Comparison of ENCODE assay signal across 8 mouse cellular contexts in genomic region chr11:103116008-103116818, GRCm38 (mm10). TPM values are rescaled to one million over a fixed set of nuclear protein-coding genes. Genes with fewer than 3 reads are reported as not detected.
DNase-seq lines count a peak whose midpoint lies in the region; ATAC-seq and TF ChIP-seq lines count a peak whose summit lies in the region.

Gene Hexim1, plus strand, starts transcription at chr11:103116231.

- ATAC-seq in forebrain, embryonic 12.5 days (ENCODE audit: low FRiP score) = peak; percentile 95
- ATAC-seq in heart, postnatal 0 days (ENCODE audit: insufficient read depth, low read depth) = peak; percentile 91
- peak; percentile 94 for ATAC-seq in liver, postnatal 0 days
- peak; percentile 96 for ATAC-seq in neural tube, embryonic 14.5 days (ENCODE audit: low read depth)

- no peaks in the 10 kb centered on the region for H3K27me3 ChIP-seq in E14TG2a.4 (ENCODE audit: insufficient read depth, low read length)
- peaks cover 29% of the 10 kb centered on the region for H3K27me3 ChIP-seq in forebrain, embryonic 12.5 days
- no peaks in the 10 kb centered on the region for H3K27me3 ChIP-seq in heart, postnatal 0 days (ENCODE audit: control insufficient read depth, insufficient read depth, low read length)
- H3K27me3 ChIP-seq in liver, postnatal 0 days (ENCODE audit: insufficient read depth, low read length) = no peaks in the 10 kb centered on the region
- H3K27me3 ChIP-seq in neural tube, embryonic 14.5 days (ENCODE audit: control insufficient read depth, insufficient read depth, low read length) = peaks cover 3% of the 10 kb centered on the region

- H3K27ac ChIP-seq in forebrain, embryonic 12.5 days = peak within 1 kb of the TSS; percentile 95
- peak within 1 kb of the TSS; percentile 86 for H3K27ac ChIP-seq in heart, postnatal 0 days (ENCODE audit: low read depth)
- peak within 1 kb of the TSS; percentile 87 for H3K27ac ChIP-seq in liver, postnatal 0 days (ENCODE audit: low read depth)
- peak within 1 kb of the TSS; percentile 90 for H3K27ac ChIP-seq in neural tube, embryonic 14.5 days (ENCODE audit: low read depth, low read length)

- no peaks in the 10 kb centered on the region for H3K9me3 ChIP-seq in E14TG2a.4 (ENCODE audit: low read length)
- H3K9me3 ChIP-seq in forebrain, embryonic 12.5 days = no peaks in the 10 kb centered on the region
- H3K9me3 ChIP-seq in heart, postnatal 0 days (replicated peaks; ENCODE audit: control insufficient read depth, low read length) = no peaks in the 10 kb centered on the region
- H3K9me3 ChIP-seq in liver, postnatal 0 days (ENCODE audit: low read length) = no peaks in the 10 kb centered on the region
- H3K9me3 ChIP-seq in neural tube, embryonic 14.5 days (ENCODE audit: control insufficient read depth, low read length) = no peaks in the 10 kb centered on the region

- peaks cover 50% of the 10 kb centered on the region for H3K4me1 ChIP-seq in E14TG2a.4 (replicated peaks; ENCODE audit: low read depth, low read length)
- H3K4me1 ChIP-seq in forebrain, embryonic 12.5 days = peaks cover 48% of the 10 kb centered on the region
- peaks cover 23% of the 10 kb centered on the region for H3K4me1 ChIP-seq in heart, postnatal 0 days (ENCODE audit: control insufficient read depth, insufficient read depth)
- peaks cover 38% of the 10 kb centered on the region for H3K4me1 ChIP-seq in liver, postnatal 0 days (ENCODE audit: insufficient read depth)
- peaks cover 12% of the 10 kb centered on the region for H3K4me1 ChIP-seq in neural tube, embryonic 14.5 days (ENCODE audit: control insufficient read depth, insufficient read depth, low read length)

- H3K9ac ChIP-seq in forebrain, embryonic 12.5 days = peak within 1 kb of the TSS; percentile 72
- peak within 1 kb of the TSS; percentile 80 for H3K9ac ChIP-seq in heart, postnatal 0 days (replicated peaks; ENCODE audit: low read depth, low read length)
- H3K9ac ChIP-seq in liver, postnatal 0 days (replicated peaks) = peak within 1 kb of the TSS; percentile 67
- peak within 1 kb of the TSS; percentile 74 for H3K9ac ChIP-seq in neural tube, embryonic 14.5 days (replicated peaks; ENCODE audit: low read depth, low read length)

- under 1% methylated on average over 53 of the region's 53 CpGs for WGBS in forebrain, embryonic 12.5 days
- under 1% methylated on average over 52 of the region's 53 CpGs for WGBS in heart, postnatal 0 days
- under 1% methylated on average over 53 of the region's 53 CpGs for WGBS in large intestine, adult 2 months
- under 1% methylated on average over 52 of the region's 53 CpGs for WGBS in liver, postnatal 0 days (ENCODE audit: insufficient replicate concordance)
- under 1% methylated on average over 53 of the region's 53 CpGs for WGBS in neural tube, embryonic 14.5 days

- H3K4me2 ChIP-seq in forebrain, embryonic 12.5 days = peak within 1 kb of the TSS; percentile 94
- peak within 1 kb of the TSS; percentile 98 for H3K4me2 ChIP-seq in heart, postnatal 0 days (ENCODE audit: low read depth, low read length)
- peak within 1 kb of the TSS; percentile 87 for H3K4me2 ChIP-seq in liver, postnatal 0 days (ENCODE audit: low read depth, low read length)
- H3K4me2 ChIP-seq in neural tube, embryonic 14.5 days (ENCODE audit: low read depth, low read length) = peak within 1 kb of the TSS; percentile 78

- H3K36me3 ChIP-seq in E14TG2a.4 (ENCODE audit: insufficient read depth, low read length) = peaks cover 36% of the 10 kb centered on the region
- H3K36me3 ChIP-seq in forebrain, embryonic 12.5 days (replicated peaks) = no peaks in the 10 kb centered on the region
- H3K36me3 ChIP-seq in heart, postnatal 0 days (replicated peaks; ENCODE audit: control insufficient read depth, insufficient read depth, low read length) = no peaks in the 10 kb centered on the region
- no peaks in the 10 kb centered on the region for H3K36me3 ChIP-seq in liver, postnatal 0 days (replicated peaks; ENCODE audit: insufficient read depth, low read length)
- no peaks in the 10 kb centered on the region for H3K36me3 ChIP-seq in neural tube, embryonic 14.5 days (ENCODE audit: control insufficient read depth, insufficient read depth, low read length)

- TF ChIP-seq EP300 in heart, postnatal 0 days (IDR thresholded peaks at IDR 0.05; ENCODE audit: low read depth) = no peak
- TF ChIP-seq EP300 in liver, postnatal 0 days (IDR thresholded peaks at IDR 0.05; ENCODE audit: low read depth) = no peak

- TF ChIP-seq CTCF in E14TG2a.4 (conservative IDR thresholded peaks at IDR 0.05; ENCODE audit: low read length) = no peak
- TF ChIP-seq CTCF in heart, postnatal 0 days (IDR thresholded peaks at IDR 0.05; ENCODE audit: low read depth) = no peak
- no peak for TF ChIP-seq CTCF in liver, postnatal 0 days (IDR thresholded peaks at IDR 0.05; ENCODE audit: low read depth)

- peak; percentile 100 for DNase-seq in c-Kit-positive CD71-positive TER-119-positive erythroid progenitor cells, embryonic 14.5 days (ENCODE audit: low spot score)
- DNase-seq in heart, postnatal 0 days (ENCODE audit: low spot score) = peak; percentile 100
- peak; percentile 97 for DNase-seq in large intestine, adult 2 months (ENCODE audit: low read depth, low spot score)
- DNase-seq in liver, postnatal 0 days = peak; percentile 100
- peak; percentile 99 for DNase-seq in testis, postnatal 10 days (ENCODE audit: low spot score)

- H3K4me3 ChIP-seq in E14TG2a.4 (replicated peaks; ENCODE audit: low read length) = peak within 1 kb of the TSS; percentile 89
- H3K4me3 ChIP-seq in forebrain, embryonic 12.5 days (replicated peaks) = peak within 1 kb of the TSS; percentile 61
- H3K4me3 ChIP-seq in heart, postnatal 0 days (ENCODE audit: low read depth, low read length) = peak within 1 kb of the TSS; percentile 71
- peak within 1 kb of the TSS; percentile 63 for H3K4me3 ChIP-seq in liver, postnatal 0 days (ENCODE audit: low read depth, low read length)
- H3K4me3 ChIP-seq in neural tube, embryonic 14.5 days (ENCODE audit: low read depth, low read length) = peak within 1 kb of the TSS; percentile 59

RNA-seq across cellular contexts. Expression of gene Hexim1, which starts in this region (rescaled TPM):
- polyA plus RNA-seq in forebrain, embryonic 12.5 days (2016; fragmentation: Nextera tagmentation; extraction: Ambion mirVana) = 3.4 TPM in 2 replicates
- 9.0 and 11.0 TPM in 2 replicates for total RNA-seq in heart, postnatal 0 days (2014; rRNA removed; ENCODE audit: low replicate concordance)
- 3.2 and 3.3 TPM in 2 replicates for polyA plus RNA-seq in heart, postnatal 0 days (2015; fragmentation: Nextera tagmentation; extraction: Ambion mirVana)
- 11.5 and 14.1 TPM in 2 replicates for polyA plus RNA-seq in large intestine, adult 2 months (2012; rRNA removed)
- 2.6 and 2.7 TPM in 2 replicates for polyA plus RNA-seq in liver, postnatal 0 days (2015; fragmentation: Nextera tagmentation; extraction: Ambion mirVana)
- polyA plus RNA-seq in neural tube, embryonic 14.5 days (2014; fragmentation: Nextera tagmentation; extraction: Ambion mirVana) = 5.8 and 6.1 TPM in 2 replicates

Comparison
In these comparisons a context has a peak if more than half of its experiments do, and no peak if none do; other contexts are left out.
1. Peak in every context shown above with its lines: DNase-seq, ATAC-seq, H3K4me3 ChIP-seq and H3K27ac ChIP-seq.